Mouse (Mus musculus) olfactory bulb, adult 2 months (tissue): ENCODE measurements at regions not wholly inside any gene's neighbourhood (a gene's known extent, or its start where the extent isn't known, plus 50 kb on each side); places are given as distances from the start of the nearest gene placed in this dataset.

Experiments
- CTCF ChIP-seq: fragments of 200-500 bp; IDR thresholded peaks from 2 replicates; pipeline ENCODE4 v1.5.1; 2012; ENCODE audit warnings: low read depth, mild to moderate bottlenecking, low read length, moderate library complexity; ENCODE audit not compliant: insufficient read depth
- POLR2A ChIP-seq: fragments of 200-500 bp; IDR thresholded peaks from 2 replicates; pipeline ENCODE4 v1.6.1; 2012; ENCODE audit warnings: mild to moderate bottlenecking, low read depth, low read length, moderate library complexity; ENCODE audit not compliant: insufficient read depth

DNA sequence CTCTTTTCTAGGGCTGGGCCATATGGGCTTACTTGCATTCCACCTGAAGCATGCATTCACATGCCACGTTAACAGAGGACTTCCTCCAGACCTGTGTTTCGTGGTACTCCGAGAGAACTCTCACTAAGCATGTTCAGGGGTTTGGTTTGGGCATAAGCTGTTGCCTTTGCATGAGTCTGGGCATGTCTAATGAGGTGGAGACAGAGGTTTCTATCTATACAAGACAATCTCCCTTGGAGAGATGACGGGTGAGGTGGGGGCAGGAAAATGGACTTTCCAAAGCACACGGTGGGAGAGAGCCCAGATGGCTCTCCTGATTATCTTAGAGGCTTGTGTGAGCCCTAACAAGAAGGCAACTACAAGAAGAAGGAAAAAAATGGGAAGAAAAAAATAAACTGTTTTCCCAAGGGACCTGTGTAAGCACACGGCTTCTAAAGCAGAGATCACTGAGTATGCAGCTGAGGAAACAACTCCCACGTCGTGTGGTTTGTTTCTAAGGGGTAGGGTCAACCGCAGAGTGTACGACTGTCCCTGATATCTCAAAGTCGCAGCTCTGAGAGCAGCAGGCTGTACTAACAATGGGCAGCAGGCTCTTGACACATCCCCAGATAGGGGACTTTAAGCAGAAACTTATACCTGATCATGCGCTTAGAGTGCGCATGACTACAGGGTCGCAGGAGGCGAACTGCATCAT is 50.7 kb upstream of the Intu start:
- TF ChIP-seq POLR2A = no peak
- TF ChIP-seq CTCF = no peak
